Mouse (Mus musculus) CH12.LX (cell line): ENCODE measurements around the gene Pam. TPM values are rescaled to one million over a fixed set of nuclear protein-coding genes. Genes with fewer than 3 reads are reported as not detected.

Source experiments
- DNase-seq: peaks from one replicate; pipeline ENCODE4 v3.0.0-alpha.2; 2013; ENCODE audit errors: extremely low read depth
- H3K27ac ChIP-seq: 2 replicates; pipeline ENCODE4 v1.5.1; 2012; ENCODE audit warnings: low read depth, mild to moderate bottlenecking, control low read depth, moderate library complexity; ENCODE audit not compliant: insufficient read depth
- H3K27me3 ChIP-seq: replicated peaks from 2 replicates; pipeline ENCODE3; 2012; ENCODE audit warnings: inconsistent platforms
- H3K36me3 ChIP-seq, 2 experiments: replicated peaks in 1 of 2; 2 replicates each; pipeline versions ENCODE3 to v1.6.1; 2012; ENCODE audit warnings: inconsistent platforms in 1 of 2, low read length in 1 of 2, mild to moderate bottlenecking in 1 of 2, mixed read lengths in 1 of 2, moderate library complexity in 1 of 2; ENCODE audit not compliant: control insufficient read depth in 1 of 2, insufficient read depth in 1 of 2
- H3K4me1 ChIP-seq, 2 experiments: 2 replicates each; pipeline ENCODE4 v1.6.1; 2012; ENCODE audit warnings: inconsistent platforms in 1 of 2, moderate library complexity in 1 of 2; ENCODE audit not compliant: insufficient read depth in 2 of 2, control insufficient read depth in 1 of 2
- H3K4me2 ChIP-seq: 2 replicates; pipeline ENCODE4 v1.6.1; 2012; ENCODE audit warnings: low read depth, mild to moderate bottlenecking, control low read depth; ENCODE audit not compliant: poor library complexity, insufficient read depth, severe bottlenecking
- H3K4me3 ChIP-seq, 3 experiments: fragments of 150-350 bp in 1 of 3; sonication (generic) in 1 of 3; replicated peaks in 1 of 3; 2 replicates each; pipeline versions ENCODE3 to v1.5.1; 2011 to 2012; ENCODE audit warnings: low read depth in 2 of 3, low read length in 2 of 3, mild to moderate bottlenecking in 2 of 3, moderate library complexity in 2 of 3, control low read depth in 1 of 3, improper control_type of control experiment in 1 of 3, inconsistent platforms in 1 of 3, mixed read lengths in 1 of 3; ENCODE audit not compliant: poor library complexity in 1 of 3
- H3K79me2 ChIP-seq: replicated peaks from 2 replicates; pipeline ENCODE4 v1.6.1; 2012; ENCODE audit warnings: mild to moderate bottlenecking, moderate library complexity; ENCODE audit not compliant: control insufficient read depth, poor library complexity, insufficient read depth, severe bottlenecking; ENCODE audit errors: extremely low read depth
- H3K9ac ChIP-seq: 2 replicates; pipeline ENCODE4 v1.6.1; 2012; ENCODE audit warnings: low read depth, mild to moderate bottlenecking, control low read depth, moderate library complexity; ENCODE audit not compliant: insufficient read depth
- H3K9me3 ChIP-seq: replicated peaks from 2 replicates; pipeline ENCODE3; 2012; ENCODE audit warnings: low read length, inconsistent platforms, mixed read lengths
- CHD1 ChIP-seq: IDR thresholded peaks from 2 replicates; pipeline ENCODE4 v1.6.1; 2012; ENCODE audit warnings: low read depth, low read length, improper control_type of control experiment, inconsistent platforms
- CHD2 ChIP-seq: IDR thresholded peaks from 2 replicates; pipeline ENCODE4 v1.6.1; 2011; ENCODE audit warnings: low read length, improper control_type of control experiment
- CTCF ChIP-seq, 2 experiments: IDR thresholded peaks in 1 of 2; conservative IDR thresholded peaks in 1 of 2; 2 replicates each; pipeline ENCODE4 v1.5.1; 2011 to 2012; ENCODE audit warnings: low read depth in 2 of 2, low read length in 2 of 2, improper control_type of control experiment in 1 of 2, inconsistent platforms in 1 of 2, mild to moderate bottlenecking in 1 of 2, moderate library complexity in 1 of 2
- E2F4 ChIP-seq: IDR thresholded peaks from 2 replicates; pipeline ENCODE4 v1.6.1; 2011; ENCODE audit warnings: low read depth, low read length, improper control_type of control experiment; ENCODE audit not compliant: insufficient replicate concordance
- EP300 ChIP-seq: IDR thresholded peaks from 2 replicates; pipeline ENCODE4 v1.6.1; 2011; ENCODE audit warnings: low read length, improper control_type of control experiment
- ETS1 ChIP-seq: conservative IDR thresholded peaks from 2 replicates; pipeline ENCODE4 v1.6.1; 2012; ENCODE audit warnings: low read depth, mild to moderate bottlenecking, inconsistent platforms, low read length, improper control_type of control experiment, moderate library complexity
- HCFC1 ChIP-seq: IDR thresholded peaks from 2 replicates; pipeline ENCODE4 v1.6.1; 2012; ENCODE audit warnings: low read depth, mild to moderate bottlenecking, inconsistent platforms, low read length, improper control_type of control experiment
- JUN ChIP-seq: IDR thresholded peaks from 2 replicates; pipeline ENCODE4 v1.6.1; 2011; ENCODE audit warnings: low read depth, mild to moderate bottlenecking, low read length, improper control_type of control experiment, moderate library complexity; ENCODE audit not compliant: insufficient read depth
- KAT2A ChIP-seq: IDR thresholded peaks from 2 replicates; pipeline ENCODE4 v1.6.1; 2012; ENCODE audit warnings: low read length, improper control_type of control experiment, inconsistent platforms; ENCODE audit not compliant: insufficient replicate concordance
- MEF2A ChIP-seq: IDR thresholded peaks from 2 replicates; pipeline ENCODE4 v1.6.1; 2014; ENCODE audit warnings: low read depth, mild to moderate bottlenecking, inconsistent platforms, low read length, improper control_type of control experiment, borderline replicate concordance
- NRF1 ChIP-seq: IDR thresholded peaks from 2 replicates; pipeline ENCODE4 v1.6.1; 2014; ENCODE audit warnings: low read depth, mild to moderate bottlenecking, inconsistent platforms, low read length, improper control_type of control experiment, moderate library complexity
- POLR2A ChIP-seq: IDR thresholded peaks from 2 replicates; pipeline ENCODE4 v1.6.1; 2011; ENCODE audit warnings: low read depth, mild to moderate bottlenecking, improper control_type of control experiment, low read length
- POLR2AphosphoS2 ChIP-seq: IDR thresholded peaks from 2 replicates; pipeline ENCODE4 v1.6.1; 2011; ENCODE audit warnings: low read depth, low read length, improper control_type of control experiment
- RAD21 ChIP-seq: IDR thresholded peaks from 2 replicates; pipeline ENCODE4 v1.6.1; 2011; ENCODE audit warnings: low read depth, mild to moderate bottlenecking, low read length, improper control_type of control experiment, moderate library complexity
- SIN3A ChIP-seq: IDR thresholded peaks from 2 replicates; pipeline ENCODE4 v1.6.1; 2012; ENCODE audit warnings: low read length, improper control_type of control experiment, inconsistent platforms
- SMC3 ChIP-seq: IDR thresholded peaks from 2 replicates; pipeline ENCODE4 v1.6.1; 2011; ENCODE audit warnings: low read depth, low read length, improper control_type of control experiment
- UBTF ChIP-seq: IDR thresholded peaks from 2 replicates; pipeline ENCODE4 v1.6.1; 2012; ENCODE audit warnings: low read depth, mild to moderate bottlenecking, inconsistent platforms, low read length, improper control_type of control experiment, moderate library complexity
- USF1 ChIP-seq: IDR thresholded peaks from 2 replicates; pipeline ENCODE4 v1.6.1; 2014; ENCODE audit warnings: low read depth, mild to moderate bottlenecking, inconsistent platforms, low read length, improper control_type of control experiment
- ZNF384 ChIP-seq: IDR thresholded peaks from 2 replicates; pipeline ENCODE4 v1.6.1; 2012; ENCODE audit warnings: low read depth, low read length, improper control_type of control experiment, inconsistent platforms
- dilution Hi-C: fragments of 300-500 bp; cut with MboI; formaldehyde crosslinking; loops from 2 replicates; pipeline ENCODE4 v1.14.3; 2020; ENCODE audit warnings: low sequenced_read_pairs; ENCODE audit not compliant: extremely low pct_unique_long_range_greater_than_20kb, extremely low pct_ligation_motif_present
- in situ Hi-C: fragments of 300-500 bp; cut with MboI; formaldehyde crosslinking; loops from 3 replicates; pipeline ENCODE4 v1.14.3; 2019; ENCODE audit warnings: low sequenced_read_pairs, low pct_ligation_motif_present, low pct_unique_long_range_greater_than_20kb, mixed read lengths
- polyA plus RNA-seq: library from polyadenylated mRNA; unstranded; fragments of >175 nt; gene quantifications from 2 replicates; pipeline ENCODE4 v1.2.1, GENCODE M21; 2012; ENCODE audit warnings: low read depth; ENCODE audit not compliant: insufficient read length
- total RNA-seq, 2 experiments: library from RNA; depleted of rRNA; stranded (reverse); fragments of 300-350 nt in 1 of 2; fragments of >200 nt in 1 of 2; gene quantifications; 2 replicates each; pipeline ENCODE4 v1.2.3; 2012 to 2014

Gene Pam
- total and polyA plus RNA-seq, 3 experiments, result 0.24 TPM; not detected in 2

DNA sequence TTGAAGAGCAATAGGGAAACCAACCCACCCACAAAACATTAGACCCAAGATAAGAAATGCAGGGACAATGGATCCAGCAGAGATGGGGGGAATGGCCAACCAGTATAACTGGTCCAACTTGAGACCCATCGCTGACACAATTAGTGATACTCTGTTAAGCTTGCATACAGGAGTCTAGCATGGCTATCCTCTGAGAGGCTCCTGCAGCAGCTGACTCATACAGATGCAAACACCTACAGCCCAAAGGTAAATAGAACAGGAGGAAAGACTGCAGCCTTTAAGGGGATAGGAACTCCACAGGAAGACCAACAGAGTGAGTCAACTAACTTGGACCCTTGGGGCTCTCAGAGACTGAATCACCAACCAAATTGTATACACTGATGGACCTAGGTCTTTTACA is 98.4 kb downstream of the Pam start:
- H3K9ac ChIP-seq, result no peak overlapping the region
- H3K27ac ChIP-seq, result no peak overlapping the region
- dilution Hi-C loops, result no loop called here

GRCm38 (mm10) chr1:97991976-97992375 is 103.5 kb downstream of the Pam start:
- Histone ChIP-seq H3K79me2 (no peaks in the 10 kb centered on the region), H3K9ac (no peak overlapping the region), H3K27me3 (no peaks in the 10 kb centered on the region), H3K9me3 (peaks cover 32% of the 10 kb centered on the region), H3K4me1 (no peaks in the 10 kb centered on the region), H3K36me3 (no peaks in the 10 kb centered on the region), H3K27ac (no peak overlapping the region), H3K4me3 (no peak overlapping the region), H3K4me2 (no peak overlapping the region)
- DNase-seq, result no peak
- TF ChIP-seq UBTF, result no peak
- no peak for TF ChIP-seq ETS1
- no peak for TF ChIP-seq RAD21
- TF ChIP-seq CTCF (conservative IDR thresholded peaks at IDR 0.05 in 1 of 2, IDR thresholded peaks at IDR 0.05 in 1 of 2; ENCODE audit: low read depth in 2 of 2, low read length in 2 of 2), result no peak
- TF ChIP-seq HCFC1, result no peak
- TF ChIP-seq CHD2, result no peak
- TF ChIP-seq CHD1, result no peak
- TF ChIP-seq MEF2A, result no peak
- TF ChIP-seq KAT2A, result no peak
- no peak for TF ChIP-seq POLR2AphosphoS2
- dilution Hi-C loops, result no loop called here
- in situ Hi-C loops, result no loop called here

More for the DNA sequence above, 98.4 kb downstream of the Pam start:
- in situ Hi-C loops, result no loop called here
- Histone ChIP-seq H3K4me3 (no peak overlapping the region), H3K4me1 (no peaks in the 10 kb centered on the region), H3K79me2 (no peaks in the 10 kb centered on the region), H3K4me2 (no peak overlapping the region), H3K36me3 (no peaks in the 10 kb centered on the region), H3K27me3 (no peaks in the 10 kb centered on the region), H3K9me3 (peaks cover 47% of the 10 kb centered on the region)
- no peak for DNase-seq
- TF ChIP-seq E2F4 (no peak), EP300 (no peak), ZNF384 (no peak), JUN (no peak), POLR2A (no peak), CTCF (conservative IDR thresholded peaks at IDR 0.05 in 1 of 2, IDR thresholded peaks at IDR 0.05 in 1 of 2; ENCODE audit: low read depth in 2 of 2, low read length in 2 of 2) (no peak), SIN3A (no peak), NRF1 (no peak), SMC3 (no peak), USF1 (no peak)
